Mouse (Mus musculus): ENCODE data around the gene Mttp. TPM values are rescaled to one million over a fixed set of nuclear protein-coding genes. Genes with fewer than 3 reads are reported as not detected.

The Mttp gene
- polyA plus RNA-seq, 1 experiment: 1.2 TPM

- H3K36me3 ChIP-seq (ENCODE audit: control insufficient read depth, insufficient read depth): peaks cover 2% of the 10 kb centered on the region
- no peak for TF ChIP-seq MYOG (IDR thresholded peaks at IDR 0.05; ENCODE audit: control insufficient read depth, extremely low read depth, insufficient read length)
- H3ac ChIP-seq (ENCODE audit: control insufficient read depth, insufficient read length, low read depth): no peak overlapping the region
- no peaks in the 10 kb centered on the region for H3K27me3 ChIP-seq (ENCODE audit: control insufficient read depth, insufficient read depth, insufficient read length)
- H3K79me3 ChIP-seq (ENCODE audit: low read depth): no peaks in the 10 kb centered on the region
- H3K79me2 ChIP-seq (ENCODE audit: control insufficient read depth, insufficient read depth): no peaks in the 10 kb centered on the region
- H3K4me3 ChIP-seq (ENCODE audit: insufficient read depth, poor library complexity, severe bottlenecking): no peak overlapping the region
These were observed 16.9 kb upstream of the Mttp start for GRCm38 (mm10) chr3:138161623-138162022.

- no peak for TF ChIP-seq MAX (IDR thresholded peaks at IDR 0.05)
- no peaks in the 10 kb centered on the region for H3K27me3 ChIP-seq (ENCODE audit: control insufficient read depth, insufficient read depth, insufficient read length)
- H3ac ChIP-seq (ENCODE audit: control insufficient read depth, insufficient read length, low read depth): no peak overlapping the region
- H3K36me3 ChIP-seq (ENCODE audit: control insufficient read depth, insufficient read depth): peaks cover 42% of the 10 kb centered on the region
- no peak overlapping the region for H3K4me3 ChIP-seq (ENCODE audit: insufficient read depth, poor library complexity, severe bottlenecking)
- no peaks in the 10 kb centered on the region for H3K79me3 ChIP-seq (ENCODE audit: low read depth)
- no peaks in the 10 kb centered on the region for H3K79me2 ChIP-seq (ENCODE audit: control insufficient read depth, insufficient read depth)
These were observed 11.9 kb upstream of the Mttp start for GRCm38 (mm10) chr3:138156651-138157050.

GRCm38 (mm10) chr3:138155062-138155461, 10.3 kb upstream of the Mttp start:
- no peak for TF ChIP-seq MAX (IDR thresholded peaks at IDR 0.05)
- no peak for TF ChIP-seq CTCF (IDR thresholded peaks at IDR 0.05; ENCODE audit: control insufficient read depth, insufficient read depth, insufficient read length)
- no peak for TF ChIP-seq CEBPB (IDR thresholded peaks at IDR 0.05; ENCODE audit: low read depth)
- no peak for TF ChIP-seq USF1 (IDR thresholded peaks at IDR 0.05; ENCODE audit: low read depth)
- TF ChIP-seq MYOD1 (IDR thresholded peaks at IDR 0.05; ENCODE audit: control insufficient read depth, insufficient read length, low read depth): no peak
- no peak for TF ChIP-seq MYOG (IDR thresholded peaks at IDR 0.05; ENCODE audit: control insufficient read depth, extremely low read depth, insufficient read length)
- no peak for TF ChIP-seq FOSL1 (IDR thresholded peaks at IDR 0.05; ENCODE audit: insufficient read depth, low read length, poor library complexity, severe bottlenecking)

GRCm38 (mm10) chr3:138148811-138149210, 4.0 kb upstream of the Mttp start:
- Histone ChIP-seq H3K27me3 (ENCODE audit: control insufficient read depth, insufficient read depth, insufficient read length) (no peaks in the 10 kb centered on the region), H3K36me3 (ENCODE audit: control insufficient read depth, insufficient read depth) (peaks cover 61% of the 10 kb centered on the region), H3K4me3 (ENCODE audit: insufficient read depth, poor library complexity, severe bottlenecking) (no peak overlapping the region), H3K79me3 (ENCODE audit: low read depth) (peaks cover 11% of the 10 kb centered on the region), H3ac (ENCODE audit: control insufficient read depth, insufficient read length, low read depth) (no peak overlapping the region), H3K79me2 (ENCODE audit: control insufficient read depth, insufficient read depth) (peaks cover 19% of the 10 kb centered on the region)
- TF ChIP-seq MYOD1 (IDR thresholded peaks at IDR 0.05; ENCODE audit: control insufficient read depth, insufficient read length, low read depth): no peak
- TF ChIP-seq MAX (IDR thresholded peaks at IDR 0.05): no peak
- TF ChIP-seq FOSL1 (IDR thresholded peaks at IDR 0.05; ENCODE audit: insufficient read depth, low read length, poor library complexity, severe bottlenecking): no peak
- no peak for TF ChIP-seq MYOG (IDR thresholded peaks at IDR 0.05; ENCODE audit: control insufficient read depth, extremely low read depth, insufficient read length)
- TF ChIP-seq CTCF (IDR thresholded peaks at IDR 0.05; ENCODE audit: control insufficient read depth, insufficient read depth, insufficient read length): no peak
- no peak for TF ChIP-seq CEBPB (IDR thresholded peaks at IDR 0.05; ENCODE audit: low read depth)
- no peak for TF ChIP-seq USF1 (IDR thresholded peaks at IDR 0.05; ENCODE audit: low read depth)

More at GRCm38 (mm10) chr3:138155062-138155461, 10.3 kb upstream of the Mttp start:
- no peaks in the 10 kb centered on the region for H3K27me3 ChIP-seq (ENCODE audit: control insufficient read depth, insufficient read depth, insufficient read length)
- H3K4me3 ChIP-seq (ENCODE audit: insufficient read depth, poor library complexity, severe bottlenecking): no peak overlapping the region
- H3K36me3 ChIP-seq (ENCODE audit: control insufficient read depth, insufficient read depth): peaks cover 56% of the 10 kb centered on the region
- no peak overlapping the region for H3ac ChIP-seq (ENCODE audit: control insufficient read depth, insufficient read length, low read depth)
- no peaks in the 10 kb centered on the region for H3K79me2 ChIP-seq (ENCODE audit: control insufficient read depth, insufficient read depth)
- no peaks in the 10 kb centered on the region for H3K79me3 ChIP-seq (ENCODE audit: low read depth)

- peaks cover 19% of the 10 kb centered on the region for H3K36me3 ChIP-seq (ENCODE audit: control insufficient read depth, insufficient read depth)
- no peaks in the 10 kb centered on the region for H3K27me3 ChIP-seq (ENCODE audit: control insufficient read depth, insufficient read depth, insufficient read length)
- H3K79me2 ChIP-seq (ENCODE audit: control insufficient read depth, insufficient read depth): peaks cover 25% of the 10 kb centered on the region
- H3K4me3 ChIP-seq (ENCODE audit: insufficient read depth, poor library complexity, severe bottlenecking): peak overlapping the region; percentile 55
- peaks cover 11% of the 10 kb centered on the region for H3K79me3 ChIP-seq (ENCODE audit: low read depth)
- H3ac ChIP-seq (ENCODE audit: control insufficient read depth, insufficient read length, low read depth): peak overlapping the region; percentile 78
- no peak for TF ChIP-seq CTCF (IDR thresholded peaks at IDR 0.05; ENCODE audit: control insufficient read depth, insufficient read depth, insufficient read length)
- TF ChIP-seq MYOG (IDR thresholded peaks at IDR 0.05; ENCODE audit: control insufficient read depth, extremely low read depth, insufficient read length): no peak
- TF ChIP-seq MYOD1 (IDR thresholded peaks at IDR 0.05; ENCODE audit: control insufficient read depth, insufficient read length, low read depth): no peak
- no peak for TF ChIP-seq USF1 (IDR thresholded peaks at IDR 0.05; ENCODE audit: low read depth)
- no peak for TF ChIP-seq CEBPB (IDR thresholded peaks at IDR 0.05; ENCODE audit: low read depth)
- no peak for TF ChIP-seq MAX (IDR thresholded peaks at IDR 0.05)
- TF ChIP-seq FOSL1 (IDR thresholded peaks at IDR 0.05; ENCODE audit: insufficient read depth, low read length, poor library complexity, severe bottlenecking): no peak
These were observed 617 bp downstream of the Mttp start for GRCm38 (mm10) chr3:138144060-138144641.

GRCm38 (mm10) chr3:138143315-138144059, 1.3 kb downstream of the Mttp start, which contains the start of gene Trmt10a:
TSS of gene Trmt10a (plus strand) at chr3:138143448.
- H3K79me2 ChIP-seq (ENCODE audit: control insufficient read depth, insufficient read depth): peaks cover 25% of the 10 kb centered on the region
- peaks cover 13% of the 10 kb centered on the region for H3K36me3 ChIP-seq (ENCODE audit: control insufficient read depth, insufficient read depth)
- H3K4me3 ChIP-seq (ENCODE audit: insufficient read depth, poor library complexity, severe bottlenecking): peak within 1 kb of the TSS; percentile 55
- H3ac ChIP-seq (ENCODE audit: control insufficient read depth, insufficient read length, low read depth): peak within 1 kb of the TSS; percentile 92
- no peaks in the 10 kb centered on the region for H3K27me3 ChIP-seq (ENCODE audit: control insufficient read depth, insufficient read depth, insufficient read length)
- peaks cover 11% of the 10 kb centered on the region for H3K79me3 ChIP-seq (ENCODE audit: low read depth)
- peak; percentile 56 for TF ChIP-seq MAX (IDR thresholded peaks at IDR 0.05)
- TF ChIP-seq MYOD1 (IDR thresholded peaks at IDR 0.05; ENCODE audit: control insufficient read depth, insufficient read length, low read depth): no peak
- TF ChIP-seq FOSL1 (IDR thresholded peaks at IDR 0.05; ENCODE audit: insufficient read depth, low read length, poor library complexity, severe bottlenecking): no peak
- TF ChIP-seq CEBPB (IDR thresholded peaks at IDR 0.05; ENCODE audit: low read depth): no peak
- peak; percentile 99 for TF ChIP-seq USF1 (IDR thresholded peaks at IDR 0.05; ENCODE audit: low read depth)
